Mouse (Mus musculus): ENCODE data around the gene Spa17. TPM values are rescaled to one million over a fixed set of nuclear protein-coding genes. Genes with fewer than 3 reads are reported as not detected.
A peak's percentile ranks its signal among the peaks of the same experiment; 100 is the strongest.

The Spa17 gene
- total and polyA plus RNA-seq, 2 experiments from 2014 or later = 1.4 to 10.1 TPM

DNA sequence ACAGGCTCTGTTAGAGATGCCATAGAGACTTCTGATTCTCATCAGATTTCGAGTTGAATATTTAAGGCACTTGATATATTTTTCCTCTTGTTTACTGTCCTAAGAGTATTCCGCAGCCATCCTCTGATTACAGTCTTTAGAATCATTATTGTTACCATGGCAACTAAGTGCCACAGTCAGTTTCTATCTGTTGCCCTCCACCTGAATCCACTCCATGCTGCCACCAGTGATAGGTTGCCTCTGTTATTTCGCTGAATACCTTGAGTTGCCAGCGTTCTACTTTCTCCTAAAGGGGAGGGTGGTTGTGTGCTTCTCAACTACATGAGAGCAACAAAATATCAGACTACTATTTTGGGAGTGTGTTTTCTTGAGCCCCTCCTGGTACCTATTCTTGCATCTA is 26.8 kb downstream of the Spa17 start:
- H3K4me1 ChIP-seq (ENCODE audit: insufficient read depth, low read length) = no peaks in the 10 kb centered on the region
- no peak overlapping the region; the same call in 1 of the 2 replicates for H3K27ac ChIP-seq (ENCODE audit: low read depth, low read length)
- no peaks in the 10 kb centered on the region for H3K27me3 ChIP-seq (ENCODE audit: insufficient read depth, low read length)
- H3K4me3 ChIP-seq (ENCODE audit: low read depth, low read length) = no peak overlapping the region
- no peak overlapping the region for H3K9ac ChIP-seq (replicated peaks; ENCODE audit: low read length, poor library complexity, severe bottlenecking)
- DNase-seq (ENCODE audit: low spot score) (peak; percentile 40), ATAC-seq (ENCODE audit: low FRiP score) (no peak)
- 67% methylated on average over 4 of the region's 4 CpGs for WGBS
- no peak overlapping the region for H3K4me2 ChIP-seq (ENCODE audit: low read depth, low read length, poor library complexity, severe bottlenecking)
- H3K9me3 ChIP-seq (ENCODE audit: low read length) = no peaks in the 10 kb centered on the region
- H3K36me3 ChIP-seq (ENCODE audit: insufficient read depth, low read length) = no peaks in the 10 kb centered on the region
- TF ChIP-seq CTCF (IDR thresholded peaks at IDR 0.05) = no peak

DNA sequence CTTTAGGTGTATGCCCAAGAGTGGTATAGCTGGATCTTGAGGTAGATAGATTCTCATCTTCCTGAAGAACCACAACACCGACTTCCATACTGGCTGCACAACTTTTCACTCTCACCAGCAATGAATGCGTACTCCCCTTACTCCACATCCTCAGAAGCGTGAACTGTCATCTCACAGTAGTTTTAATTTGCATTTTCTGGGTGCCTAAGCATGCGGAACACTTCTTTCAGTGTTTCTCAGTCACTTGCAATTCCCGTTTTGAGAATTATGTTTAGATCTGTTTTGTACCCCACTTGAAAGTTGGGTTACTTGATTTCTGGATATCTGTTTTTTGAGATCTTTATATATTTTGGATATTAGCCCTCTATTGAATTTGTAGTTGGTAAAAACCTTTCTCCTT is 29.9 kb downstream of the Spa17 start:
- Histone ChIP-seq H3K27me3 (ENCODE audit: insufficient read depth, low read length) (no peaks in the 10 kb centered on the region), H3K36me3 (ENCODE audit: insufficient read depth, low read length) (no peaks in the 10 kb centered on the region), H3K4me1 (ENCODE audit: insufficient read depth, low read length) (no peaks in the 10 kb centered on the region), H3K4me2 (ENCODE audit: low read depth, low read length, poor library complexity, severe bottlenecking) (no peak overlapping the region), H3K9me3 (ENCODE audit: low read length) (no peaks in the 10 kb centered on the region), H3K4me3 (ENCODE audit: low read depth, low read length) (no peak overlapping the region), H3K27ac (ENCODE audit: low read depth, low read length) (no peak overlapping the region), H3K9ac (replicated peaks; ENCODE audit: low read length, poor library complexity, severe bottlenecking) (no peak overlapping the region)
- DNase-seq (ENCODE audit: low spot score) = no peak
- no peak for TF ChIP-seq CTCF (IDR thresholded peaks at IDR 0.05)
- 82% methylated on average over 5 of the region's 5 CpGs for WGBS
- ATAC-seq (ENCODE audit: low FRiP score) = no peak

DNA sequence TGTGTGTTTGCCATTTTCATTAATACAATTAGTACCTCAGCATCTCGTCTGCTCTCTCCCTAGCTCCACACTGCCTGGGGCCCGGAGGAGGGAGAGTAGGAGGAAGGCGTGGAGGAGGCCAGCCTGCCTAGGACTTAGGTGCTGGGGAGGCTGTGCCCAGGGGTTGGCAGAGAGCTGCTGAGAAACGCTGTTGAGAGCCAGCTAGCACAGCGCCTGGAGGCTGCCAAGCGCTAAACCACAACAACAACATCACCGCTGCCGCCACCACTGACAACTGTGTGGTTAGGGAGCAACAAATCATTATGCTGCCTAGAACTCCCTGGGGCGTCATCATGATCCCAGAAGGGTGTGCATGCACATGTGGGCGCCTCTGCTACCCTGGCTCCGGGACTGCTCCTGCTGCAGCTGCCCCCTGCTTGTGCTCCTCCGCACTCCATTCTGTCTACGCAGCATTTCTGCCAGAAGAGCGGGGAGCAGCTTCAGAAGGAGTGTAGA is 37.0 kb downstream of the Spa17 start:
- ATAC-seq (ENCODE audit: low FRiP score) (peak; percentile 69; the same call in 1 of the 2 replicates), DNase-seq (ENCODE audit: low spot score) (peak; percentile 24)
- peak overlapping the region; percentile 33; the same call in 1 of the 2 replicates for H3K9ac ChIP-seq (replicated peaks; ENCODE audit: low read length, poor library complexity, severe bottlenecking)
- no peak for TF ChIP-seq CTCF (IDR thresholded peaks at IDR 0.05)
- H3K27ac ChIP-seq (ENCODE audit: low read depth, low read length) = peak overlapping the region; percentile 77
- 34% methylated on average over 14 of the region's 14 CpGs for WGBS
- H3K4me2 ChIP-seq (ENCODE audit: low read depth, low read length, poor library complexity, severe bottlenecking) = peak overlapping the region; percentile 33; the same call in 1 of the 2 replicates
- H3K9me3 ChIP-seq (ENCODE audit: low read length) = no peaks in the 10 kb centered on the region
- no peaks in the 10 kb centered on the region for H3K27me3 ChIP-seq (ENCODE audit: insufficient read depth, low read length)
- 0 out of 2 replicates have a peak, but pooled peaks cover 5% of the 10 kb centered on the region for H3K4me1 ChIP-seq (ENCODE audit: insufficient read depth, low read length)
- no peaks in the 10 kb centered on the region for H3K36me3 ChIP-seq (ENCODE audit: insufficient read depth, low read length)
- H3K4me3 ChIP-seq (ENCODE audit: low read depth, low read length) = no peak overlapping the region

DNA sequence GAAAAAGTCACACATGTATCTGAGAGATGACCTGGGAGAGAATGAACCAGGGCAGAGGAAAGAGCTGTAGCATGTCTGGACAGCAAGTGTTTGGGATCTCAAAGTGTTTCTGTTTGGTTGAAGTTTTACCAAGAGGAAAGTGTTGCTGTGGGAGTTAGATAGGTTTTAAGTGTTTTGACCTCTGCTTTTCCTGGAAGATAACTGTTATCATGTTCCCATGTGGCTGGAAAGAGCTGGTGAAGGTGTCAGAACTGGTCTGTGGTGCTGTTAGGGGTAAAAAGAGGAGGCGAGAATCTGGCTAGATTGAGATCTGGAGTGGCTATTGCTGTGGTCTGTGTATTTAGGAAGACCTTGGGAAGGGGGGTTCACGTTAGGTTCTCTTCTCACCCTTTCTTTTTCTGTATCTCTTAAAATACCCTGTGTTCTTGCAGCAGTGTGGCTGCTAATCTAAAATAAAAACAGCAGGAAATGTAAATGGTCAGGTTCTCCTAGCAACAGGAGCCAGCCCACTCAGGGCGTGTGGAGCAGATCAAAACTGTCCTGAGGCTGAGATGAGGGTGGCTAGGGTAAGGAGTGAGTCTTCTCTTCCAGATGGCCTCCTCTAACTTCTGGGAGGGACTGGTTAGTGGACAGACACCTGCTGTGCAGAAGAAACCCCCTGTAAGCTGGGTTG is 41.2 kb downstream of the Spa17 start:
- WGBS = 67% methylated on average over 3 of the region's 3 CpGs
- no peak for TF ChIP-seq CTCF (IDR thresholded peaks at IDR 0.05)
- DNase-seq (ENCODE audit: low spot score) (no peak), ATAC-seq (ENCODE audit: low FRiP score) (no peak)
- no peak overlapping the region for H3K4me3 ChIP-seq (ENCODE audit: low read depth, low read length)
- no peak overlapping the region for H3K4me2 ChIP-seq (ENCODE audit: low read depth, low read length, poor library complexity, severe bottlenecking)
- no peaks in the 10 kb centered on the region for H3K36me3 ChIP-seq (ENCODE audit: insufficient read depth, low read length)
- H3K27ac ChIP-seq (ENCODE audit: low read depth, low read length) = no peak overlapping the region
- H3K27me3 ChIP-seq (ENCODE audit: insufficient read depth, low read length) = no peaks in the 10 kb centered on the region
- no peaks in the 10 kb centered on the region for H3K9me3 ChIP-seq (ENCODE audit: low read length)
- H3K4me1 ChIP-seq (ENCODE audit: insufficient read depth, low read length) = peaks cover 10% of the 10 kb centered on the region; the same call in 1 of the 2 replicates
- no peak overlapping the region for H3K9ac ChIP-seq (replicated peaks; ENCODE audit: low read length, poor library complexity, severe bottlenecking)

DNA sequence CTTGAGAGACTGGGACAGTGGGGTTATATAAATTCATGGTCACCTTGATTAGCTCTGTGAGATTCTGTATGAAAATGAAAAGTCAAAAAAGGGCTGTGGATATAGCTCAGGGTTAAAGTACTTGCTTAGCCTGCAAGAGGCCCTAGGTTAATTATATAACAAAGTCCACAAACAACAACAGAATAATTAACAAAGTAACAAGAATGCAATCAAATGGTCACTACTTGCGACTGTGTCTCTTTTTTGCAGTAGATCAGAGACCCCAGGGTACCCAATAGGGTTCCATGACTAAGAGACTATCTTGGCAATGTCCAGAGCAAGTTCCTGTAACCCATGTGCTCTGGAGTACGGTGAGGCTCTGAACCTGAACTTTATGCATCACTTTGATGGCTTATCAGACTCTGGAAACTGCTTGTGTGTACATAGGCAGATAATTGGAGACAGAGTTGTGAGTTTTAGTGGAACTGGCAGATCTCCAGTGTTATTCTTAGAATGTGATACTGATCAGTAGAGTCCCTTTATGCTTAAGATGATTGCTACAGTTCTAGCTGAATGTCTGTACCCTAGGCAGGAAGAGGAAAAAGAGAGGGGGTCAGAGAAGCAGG is 44.2 kb downstream of the Spa17 start:
- H3K27ac ChIP-seq (ENCODE audit: low read depth, low read length) = no peak overlapping the region
- H3K4me1 ChIP-seq (ENCODE audit: insufficient read depth, low read length) = peaks cover 5% of the 10 kb centered on the region; the same call in 1 of the 2 replicates
- ATAC-seq (ENCODE audit: low FRiP score) (no peak), DNase-seq (ENCODE audit: low spot score) (no peak)
- no peak overlapping the region for H3K9ac ChIP-seq (replicated peaks; ENCODE audit: low read length, poor library complexity, severe bottlenecking)
- no peaks in the 10 kb centered on the region for H3K9me3 ChIP-seq (ENCODE audit: low read length)
- H3K4me3 ChIP-seq (ENCODE audit: low read depth, low read length) = no peak overlapping the region
- H3K4me2 ChIP-seq (ENCODE audit: low read depth, low read length, poor library complexity, severe bottlenecking) = no peak overlapping the region
- WGBS = 78% methylated on average over 2 of the region's 2 CpGs
- no peaks in the 10 kb centered on the region for H3K27me3 ChIP-seq (ENCODE audit: insufficient read depth, low read length)
- no peak for TF ChIP-seq CTCF (IDR thresholded peaks at IDR 0.05)
- H3K36me3 ChIP-seq (ENCODE audit: insufficient read depth, low read length) = no peaks in the 10 kb centered on the region

DNA sequence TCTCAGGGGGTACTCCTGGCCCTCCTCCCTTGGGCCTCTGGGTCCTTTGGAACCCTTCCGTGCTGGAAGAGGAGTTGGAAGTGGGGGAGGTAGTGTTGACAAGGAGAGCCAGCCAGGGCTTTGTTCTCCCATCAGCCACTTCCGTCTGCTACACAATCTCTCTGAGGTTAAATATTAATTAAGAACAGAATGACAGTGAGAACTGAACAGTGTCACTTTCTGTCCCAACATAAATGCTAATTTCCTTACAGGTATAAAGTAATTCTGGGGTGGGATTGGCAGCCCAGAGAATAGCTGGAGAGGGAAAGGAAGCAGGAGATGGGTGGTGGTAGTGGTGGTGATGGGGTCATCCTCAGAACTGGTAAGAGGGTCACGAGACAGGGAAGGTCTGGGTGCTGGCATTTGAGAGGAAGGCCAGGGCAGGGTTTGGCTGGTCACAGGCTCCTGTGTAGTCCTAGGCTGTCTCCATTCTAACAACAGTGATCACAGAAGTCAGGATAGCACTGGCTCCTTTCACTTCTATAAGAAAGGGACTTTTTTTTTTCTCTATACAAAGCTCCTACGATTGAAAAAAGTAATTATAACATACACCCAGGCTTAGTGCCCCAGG is 44.8 kb downstream of the Spa17 start:
- no peak for TF ChIP-seq CTCF (IDR thresholded peaks at IDR 0.05)
- Histone ChIP-seq H3K27ac (ENCODE audit: low read depth, low read length) (no peak overlapping the region), H3K9me3 (ENCODE audit: low read length) (no peaks in the 10 kb centered on the region), H3K36me3 (ENCODE audit: insufficient read depth, low read length) (no peaks in the 10 kb centered on the region), H3K27me3 (ENCODE audit: insufficient read depth, low read length) (no peaks in the 10 kb centered on the region), H3K4me2 (ENCODE audit: low read depth, low read length, poor library complexity, severe bottlenecking) (no peak overlapping the region), H3K4me1 (ENCODE audit: insufficient read depth, low read length) (peaks cover 5% of the 10 kb centered on the region; the same call in 1 of the 2 replicates), H3K9ac (replicated peaks; ENCODE audit: low read length, poor library complexity, severe bottlenecking) (no peak overlapping the region), H3K4me3 (ENCODE audit: low read depth, low read length) (no peak overlapping the region)
- no peak for DNase-seq (ENCODE audit: low spot score)
- no peak; the same call in 1 of the 2 replicates for ATAC-seq (ENCODE audit: low FRiP score)
- 41% methylated on average over 4 of the region's 4 CpGs for WGBS
